Mouse (Mus musculus): ENCODE data around the gene Atl1.

GRCm38 (mm10) chr12:69977376-69977998, 85.1 kb downstream of the Atl1 start:
- TF ChIP-seq CTCF (IDR thresholded peaks at IDR 0.05; ENCODE audit: control insufficient read depth, insufficient read depth, insufficient replicate concordance, low read depth, low read length) (no peak), POLR2A (IDR thresholded peaks at IDR 0.05; ENCODE audit: control insufficient read depth, low read depth, low read length) (no peak)
